Mouse (Mus musculus) liver, embryonic 14.5 days (tissue): Measurements from ENCODE around the gene Mfsd4b1. TPM values are rescaled to one million over a fixed set of nuclear protein-coding genes. Genes with fewer than 3 reads are reported as not detected.

Source experiments
- ATAC-seq: fragments of 200-750 bp; cut with Nextera tagmentation; 2 replicates; pipeline ENCODE4 v1.8.0; 2017; ENCODE audit warnings: moderate number of reproducible peaks, mild to moderate bottlenecking, moderate library complexity; ENCODE audit not compliant: insufficient read depth
- DNase-seq, 3 experiments: peaks; one replicate each; pipeline ENCODE4 v3.0.0-alpha.2; 2012 to 2013; ENCODE audit warnings: low read depth in 3 of 3, low spot score in 3 of 3
- H3K27ac ChIP-seq: fragments of 300-500 bp; sonication (generic); 2 replicates; pipeline ENCODE4 v1.5.1; 2014; ENCODE audit warnings: moderate library complexity, mild to moderate bottlenecking, control low read depth, inconsistent platforms
- H3K27me3 ChIP-seq: fragments of 300-500 bp; sonication (generic); 2 replicates; pipeline ENCODE4 v1.6.1; 2014; ENCODE audit warnings: mild to moderate bottlenecking, low read length, moderate library complexity; ENCODE audit not compliant: control insufficient read depth, insufficient read depth
- H3K36me3 ChIP-seq: fragments of 300-500 bp; sonication (generic); replicated peaks from 2 replicates; pipeline ENCODE4 v1.6.1; 2014; ENCODE audit warnings: low read depth; ENCODE audit not compliant: control insufficient read depth, insufficient read depth
- H3K4me1 ChIP-seq, 2 experiments: fragments of 200-500 bp in 1 of 2; fragments of 300-500 bp in 1 of 2; sonication (generic) in 1 of 2; replicated peaks; 2 replicates each; pipeline ENCODE4 v1.6.1; 2012 to 2014; ENCODE audit warnings: antibody characterized with exemption in 1 of 2, inconsistent platforms in 1 of 2, low read length in 1 of 2; ENCODE audit not compliant: control insufficient read depth in 2 of 2, insufficient read depth in 2 of 2
- H3K4me2 ChIP-seq: fragments of 300-500 bp; sonication (generic); 2 replicates; pipeline ENCODE4 v1.6.1; 2014; ENCODE audit warnings: low read depth, mild to moderate bottlenecking, control low read depth, moderate library complexity
- H3K4me3 ChIP-seq, 2 experiments: fragments of 200-500 bp in 1 of 2; fragments of 300-500 bp in 1 of 2; sonication (generic) in 1 of 2; 2 replicates each; pipeline ENCODE4 v1.5.1; 2012 to 2014; ENCODE audit warnings: low read depth in 2 of 2, low read length in 2 of 2, mild to moderate bottlenecking in 2 of 2, control low read depth in 1 of 2, inconsistent platforms in 1 of 2, moderate library complexity in 1 of 2; ENCODE audit not compliant: insufficient read depth in 1 of 2
- H3K9ac ChIP-seq: fragments of 300-500 bp; sonication (generic); replicated peaks from 2 replicates; pipeline ENCODE4 v1.6.1; 2014; ENCODE audit warnings: mild to moderate bottlenecking, control low read depth, moderate library complexity
- H3K9me3 ChIP-seq: fragments of 300-500 bp; sonication (generic); 2 replicates; pipeline ENCODE4 v1.6.1; 2016; ENCODE audit warnings: low read length, mixed read lengths; ENCODE audit not compliant: control insufficient read depth
- CTCF ChIP-seq: IDR thresholded peaks from 2 replicates; pipeline ENCODE4 v1.5.1; 2016; ENCODE audit warnings: antibody characterized with exemption, low read depth, control low read depth
- EP300 ChIP-seq: IDR thresholded peaks from 2 replicates; pipeline ENCODE4 v1.6.1; 2016; ENCODE audit warnings: antibody characterized with exemption, low read depth
- WGBS: fragments of 180-500 bp; shearing (Covaris S2); extraction: QIAGEN DNeasy Blood & Tissue Kit; methylation state at CpG from one replicate; pipeline ENCODE4 v1.1.7; 2014; ENCODE audit not compliant: insufficient replicate concordance; 5-methylcytosine and 5-hydroxymethylcytosine counted together
- polyA plus RNA-seq, 2 experiments: library from polyadenylated mRNA; depleted of rRNA in 1 of 2; stranded (reverse) in 1 of 2; unstranded in 1 of 2; fragments of >200 nt; fragmentation: Nextera tagmentation in 1 of 2; extraction: Ambion mirVana in 1 of 2; gene quantifications; 2 replicates each; pipeline versions ENCODE4 v1.2.1 to v1.2.3; 2012 to 2014

Mfsd4b1 gene
- polyA plus RNA-seq, 2 experiments: 0.22 to 0.60 TPM

DNA sequence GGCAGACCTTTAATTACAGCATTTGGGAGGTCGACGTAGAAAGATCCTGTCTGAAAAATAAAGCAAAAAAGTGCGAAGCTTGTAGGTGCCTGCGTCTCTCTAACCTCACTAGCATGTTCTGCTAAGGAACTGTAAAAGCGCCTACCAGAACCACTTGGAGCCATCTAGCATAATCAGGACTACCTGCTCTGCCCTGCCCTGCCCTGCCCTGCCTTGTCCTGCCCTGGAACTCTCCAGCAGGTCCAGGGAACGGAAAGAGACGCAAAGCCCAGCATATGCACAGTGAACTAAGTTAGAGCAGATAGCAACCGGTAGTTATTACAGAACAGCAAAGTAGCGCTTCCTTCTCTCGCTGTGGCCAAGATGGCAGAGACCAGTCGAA is 64.6 kb downstream of the Mfsd4b1 start:
- peak overlapping the region; percentile 59; the same call in 1 of the 2 replicates for H3K4me2 ChIP-seq
- 36% methylated on average over 11 of the region's 11 CpGs for WGBS
- H3K9me3 ChIP-seq: no peaks in the 10 kb centered on the region
- DNase-seq (no peak), ATAC-seq (peak; percentile 50)
- no peak overlapping the region for H3K4me3 ChIP-seq
- H3K27me3 ChIP-seq: no peaks in the 10 kb centered on the region
- H3K36me3 ChIP-seq: no peaks in the 10 kb centered on the region
- no peak overlapping the region for H3K27ac ChIP-seq
- H3K4me1 ChIP-seq: peaks cover 0 to 4% of the 10 kb centered on the region in 2 experiments; a peak in 2 of 4 replicates
- TF ChIP-seq CTCF (no peak), EP300 (no peak)
- H3K9ac ChIP-seq: no peak overlapping the region

DNA sequence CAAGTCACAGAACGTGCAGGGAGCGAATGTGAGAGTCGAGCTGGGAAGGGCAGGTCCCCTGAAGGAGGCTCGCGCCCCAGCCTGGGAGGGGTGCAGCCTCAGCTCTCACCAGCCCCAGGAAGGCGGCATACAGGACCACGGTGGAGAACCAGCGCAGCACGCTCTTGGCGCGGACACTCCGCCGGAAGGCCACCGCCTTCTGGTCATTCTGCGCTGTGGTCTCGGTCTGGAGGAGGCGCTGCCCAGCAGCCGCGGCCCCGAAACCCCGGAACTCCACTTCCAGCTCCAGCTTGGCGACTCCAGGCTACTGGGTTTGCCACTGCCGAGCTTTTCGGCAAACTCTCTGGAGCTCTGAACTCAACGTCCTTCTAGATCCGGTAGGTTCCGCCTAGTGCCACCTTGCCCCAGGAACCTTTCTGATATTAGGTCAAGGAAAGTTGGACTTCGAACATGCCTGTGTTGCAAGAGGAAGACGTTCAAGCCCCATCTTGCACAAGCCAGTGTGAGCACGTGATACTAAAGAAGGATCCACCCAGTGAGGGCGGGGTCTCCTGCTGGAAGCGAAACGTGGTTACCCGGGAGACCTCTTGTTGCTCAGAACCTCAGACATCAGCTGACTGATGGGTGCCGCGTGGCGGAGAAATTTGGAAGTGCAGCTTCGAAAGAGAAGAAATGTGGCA is 65.2 kb downstream of the Mfsd4b1 start, which contains the start of gene Mfsd4b3:
TSS of gene Mfsd4b3 (minus strand) at position 393 of the 680 bp plus-strand sequence.
- peak; percentile 93 for ATAC-seq
- Histone ChIP-seq H3K9ac (peak within 1 kb of the TSS; percentile 45; the same call in 1 of the 2 replicates), H3K27ac (no peak within 1 kb of the TSS), H3K27me3 (no peaks in the 10 kb centered on the region), H3K36me3 (no peaks in the 10 kb centered on the region), H3K9me3 (no peaks in the 10 kb centered on the region), H3K4me3 (peak within 1 kb of the TSS; percentile 43 to 60), H3K4me2 (peak within 1 kb of the TSS; percentile 59), H3K4me1 (peaks cover 0 to 4% of the 10 kb centered on the region in 2 experiments; a peak in 2 of 4 replicates)
- TF ChIP-seq EP300 (no peak), CTCF (peak; percentile 85)
- 1% methylated on average over 38 of the region's 38 CpGs for WGBS
- DNase-seq: peak; percentile 85 to 86 (median 85)

DNA sequence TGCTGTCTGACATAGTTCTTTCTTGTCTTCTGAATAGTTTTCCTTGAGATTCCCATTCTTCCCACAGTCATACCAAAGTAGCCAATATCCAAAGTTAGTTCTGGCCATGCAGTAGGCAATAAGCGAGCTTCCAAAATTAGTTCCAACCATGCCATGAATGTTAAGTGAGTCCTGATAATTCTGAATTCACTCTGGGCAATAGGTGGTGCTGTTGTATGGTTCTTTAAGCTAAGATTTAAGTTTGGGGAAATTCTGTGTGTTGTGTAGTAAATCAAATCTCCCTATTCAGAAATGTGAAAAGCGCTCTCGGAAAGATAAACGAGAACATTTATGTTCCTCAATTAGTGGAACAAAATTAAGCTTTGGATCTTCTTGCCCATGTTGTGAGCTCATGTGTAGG is 66.8 kb downstream of the Mfsd4b1 start:
- peaks cover 0 to 4% of the 10 kb centered on the region in 2 experiments; a peak in 2 of 4 replicates for H3K4me1 ChIP-seq
- no peak overlapping the region for H3K4me2 ChIP-seq
- TF ChIP-seq CTCF: peak; percentile 23; the same call in 1 of the 2 replicates
- no peak for TF ChIP-seq EP300
- no peaks in the 10 kb centered on the region for H3K36me3 ChIP-seq
- H3K9ac ChIP-seq: no peak overlapping the region
- H3K27me3 ChIP-seq: no peaks in the 10 kb centered on the region
- H3K27ac ChIP-seq: no peak overlapping the region
- 55% methylated on average over 4 of the region's 4 CpGs for WGBS
- H3K9me3 ChIP-seq: no peaks in the 10 kb centered on the region
- DNase-seq (no peak), ATAC-seq (no peak)
- H3K4me3 ChIP-seq: no peak overlapping the region

DNA sequence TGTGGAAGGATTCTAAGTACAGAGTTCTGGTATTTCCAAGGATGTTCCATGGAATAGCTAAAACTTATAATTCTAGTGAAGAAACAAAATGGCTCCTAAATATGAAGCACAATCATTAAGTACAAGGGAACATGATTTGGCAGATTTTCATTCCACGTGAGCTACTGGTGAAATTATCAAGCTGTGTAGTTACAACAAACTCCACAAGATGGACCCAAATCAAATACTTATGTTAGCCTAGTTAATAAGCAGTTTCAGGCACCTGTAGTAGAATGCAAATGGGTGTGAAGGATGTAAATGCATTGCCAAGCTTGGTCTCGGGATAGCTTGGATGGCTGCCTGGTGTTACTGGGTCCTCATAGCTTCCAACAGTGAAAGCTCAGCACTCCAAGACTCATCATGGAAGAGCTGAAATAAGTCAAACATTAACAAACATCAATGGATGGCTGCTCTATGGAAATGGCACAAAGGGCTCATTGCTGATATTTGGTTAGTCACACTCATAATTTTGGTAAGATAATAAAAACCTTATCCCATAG is 68.7 kb downstream of the Mfsd4b1 start:
- H3K9me3 ChIP-seq: no peaks in the 10 kb centered on the region
- ATAC-seq (no peak), DNase-seq (no peak)
- H3K27ac ChIP-seq: no peak overlapping the region
- H3K4me1 ChIP-seq: peaks cover 0 to 4% of the 10 kb centered on the region in 2 experiments; a peak in 2 of 4 replicates
- H3K4me3 ChIP-seq: no peak overlapping the region
- H3K9ac ChIP-seq: no peak overlapping the region
- WGBS: 46% methylated on average over 2 of the region's 2 CpGs
- TF ChIP-seq CTCF (peak; percentile 9; the same call in 1 of the 2 replicates), EP300 (no peak)
- H3K36me3 ChIP-seq: no peaks in the 10 kb centered on the region
- no peak overlapping the region for H3K4me2 ChIP-seq
- H3K27me3 ChIP-seq: no peaks in the 10 kb centered on the region

DNA sequence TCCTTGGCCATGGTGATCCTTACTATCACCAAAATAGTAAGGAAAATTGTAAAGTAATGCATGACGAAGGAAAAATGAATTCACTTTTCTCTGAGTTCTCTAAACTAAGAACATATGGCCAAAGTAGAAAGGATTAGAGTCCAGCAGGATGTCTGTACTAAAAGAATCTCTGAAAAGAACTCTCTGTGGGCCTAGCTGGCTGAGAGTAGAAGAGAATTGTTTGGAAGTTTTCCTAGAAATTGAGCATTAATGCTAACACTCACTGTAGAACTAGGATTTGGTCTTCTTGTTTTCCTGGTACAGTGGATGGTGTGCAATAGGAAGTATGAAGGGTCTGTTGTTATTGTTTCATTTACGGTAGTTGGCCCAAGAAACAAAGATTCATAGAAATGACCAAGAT is 69.9 kb downstream of the Mfsd4b1 start:
- no peak overlapping the region for H3K4me3 ChIP-seq
- TF ChIP-seq EP300: no peak
- no peak for TF ChIP-seq CTCF
- DNase-seq (no peak), ATAC-seq (no peak)
- no peaks in the 10 kb centered on the region for H3K36me3 ChIP-seq
- no peaks in the 10 kb centered on the region for H3K27me3 ChIP-seq
- no peaks in the 10 kb centered on the region for H3K4me1 ChIP-seq
- H3K27ac ChIP-seq: no peak overlapping the region
- WGBS: 52% methylated on average over 2 of the region's 2 CpGs
- H3K4me2 ChIP-seq: no peak overlapping the region
- H3K9ac ChIP-seq: no peak overlapping the region
- H3K9me3 ChIP-seq: no peaks in the 10 kb centered on the region

Other genes with a start within 250 kb of the Mfsd4b1 start
- gene Mfsd4b4, start 126.0 kb downstream of the Mfsd4b1 start, polyA plus RNA-seq (2012; rRNA removed): 1.9 and 2.2 TPM in 2 replicates
- gene Mfsd4b4, start 126.0 kb downstream of the Mfsd4b1 start, polyA plus RNA-seq (2014; fragmentation: Nextera tagmentation; extraction: Ambion mirVana): 1.1 and 1.2 TPM in 2 replicates
- 0.04 TPM in 1 of 2 replicates, not detected in the other for gene Mfsd4b2, start 98.3 kb downstream of the Mfsd4b1 start, polyA plus RNA-seq (2012; rRNA removed)
- not detected in 2 replicates for gene Mfsd4b2, start 98.3 kb downstream of the Mfsd4b1 start, polyA plus RNA-seq (2014; fragmentation: Nextera tagmentation; extraction: Ambion mirVana)
- gene Mfsd4b3, start 65.1 kb downstream of the Mfsd4b1 start, polyA plus RNA-seq (2012; rRNA removed): 1.2 and 1.4 TPM in 2 replicates
- 2.3 TPM in 2 replicates for gene Mfsd4b3, start 65.1 kb downstream of the Mfsd4b1 start, polyA plus RNA-seq (2014; fragmentation: Nextera tagmentation; extraction: Ambion mirVana)
- 0.09 and 0.15 TPM in 2 replicates for gene Mfsd4b5, start 38.6 kb downstream of the Mfsd4b1 start, polyA plus RNA-seq (2012; rRNA removed)
- gene Mfsd4b5, start 38.6 kb downstream of the Mfsd4b1 start, polyA plus RNA-seq (2014; fragmentation: Nextera tagmentation; extraction: Ambion mirVana): 0.04 TPM in 1 of 2 replicates, not detected in the other
- 32.8 and 33.8 TPM in 2 replicates for gene Slc16a10, start 117.0 kb upstream of the Mfsd4b1 start, polyA plus RNA-seq (2012; rRNA removed)
- 63.5 and 69.3 TPM in 2 replicates for gene Slc16a10, start 117.0 kb upstream of the Mfsd4b1 start, polyA plus RNA-seq (2014; fragmentation: Nextera tagmentation; extraction: Ambion mirVana)
- 7.3 and 16.8 TPM in 2 replicates for gene Rpf2, start 221.8 kb upstream of the Mfsd4b1 start, polyA plus RNA-seq (2012; rRNA removed)
- 38.9 and 39.2 TPM in 2 replicates for gene Rpf2, start 221.8 kb upstream of the Mfsd4b1 start, polyA plus RNA-seq (2014; fragmentation: Nextera tagmentation; extraction: Ambion mirVana)
- gene Gtf3c6, start 232.8 kb upstream of the Mfsd4b1 start, polyA plus RNA-seq (2012; rRNA removed): 7.7 and 15.1 TPM in 2 replicates
- 31.6 and 34.1 TPM in 2 replicates for gene Gtf3c6, start 232.8 kb upstream of the Mfsd4b1 start, polyA plus RNA-seq (2014; fragmentation: Nextera tagmentation; extraction: Ambion mirVana)